Mouse (Mus musculus): ENCODE results near the gene Best1.

- no peak for TF ChIP-seq POLR2A (IDR thresholded peaks at IDR 0.05; ENCODE audit: low read depth, low read length)
- TF ChIP-seq CTCF (conservative IDR thresholded peaks at IDR 0.05; ENCODE audit: insufficient read depth, insufficient read length, low read depth, low read length) = no peak
Measured at GRCm38 (mm10) chr19:10025169-10025875, 23.9 kb upstream of the Best1 start.

Data from kidney, adult 2 months (tissue).